Mouse (Mus musculus) liver, adult 2 months (tissue): Measurements from ENCODE around the gene Gm20532.

ENCODE experiments used
- CTCF ChIP-seq: fragments of 200-500 bp; IDR thresholded peaks from 2 replicates; pipeline ENCODE4 v1.5.1; 2011; ENCODE audit warnings: low read depth, low read length, control low read depth
- POLR2A ChIP-seq: fragments of 200-500 bp; IDR thresholded peaks from 2 replicates; pipeline ENCODE4 v1.6.1; 2011; ENCODE audit warnings: low read length, control low read depth; ENCODE audit not compliant: insufficient read depth; ENCODE audit errors: extremely low read depth

- TF ChIP-seq CTCF (no peak), POLR2A (no peak)
Measured at GRCm38 (mm10) chr2:26625419-26625818, 39.0 kb downstream of the Gm20532 start.
